Mouse (Mus musculus) myocyte (in vitro differentiated cells): ENCODE results near the gene 5330417C22Rik.

ENCODE experiments used
- CEBPB ChIP-seq: IDR thresholded peaks from 2 replicates; pipeline ENCODE4 v1.6.1; 2011; ENCODE audit warnings: mild to moderate bottlenecking, moderate library complexity; ENCODE audit not compliant: poor library complexity, insufficient read depth, severe bottlenecking
- E2F4 ChIP-seq: IDR thresholded peaks from one replicate; pipeline ENCODE4 v1.6.1; 2011; ENCODE audit warnings: mild to moderate bottlenecking, control low read depth, moderate library complexity; ENCODE audit not compliant: insufficient read depth
- MAX ChIP-seq: IDR thresholded peaks from one replicate; pipeline ENCODE4 v1.6.1; 2011; ENCODE audit warnings: low read depth, mild to moderate bottlenecking, control low read depth
- MYOD1 ChIP-seq, 3 experiments: IDR thresholded peaks; one replicate each; pipeline ENCODE4 v1.6.1; 2011; ENCODE audit warnings: control low read depth in 2 of 3, low read depth in 2 of 3, mild to moderate bottlenecking in 2 of 3, moderate library complexity in 1 of 3; ENCODE audit not compliant: insufficient read length in 2 of 3, control insufficient read depth in 1 of 3
- MYOG ChIP-seq, 3 experiments: IDR thresholded peaks; one replicate each; pipeline ENCODE4 v1.6.1; 2011; ENCODE audit warnings: control low read depth in 2 of 3, low read depth in 2 of 3, mild to moderate bottlenecking in 2 of 3; ENCODE audit not compliant: insufficient read length in 2 of 3, control insufficient read depth in 1 of 3, insufficient read depth in 1 of 3
- POLR2A ChIP-seq: IDR thresholded peaks from one replicate; pipeline ENCODE4 v1.6.1; 2011; ENCODE audit warnings: low read depth, mild to moderate bottlenecking, control low read depth, moderate library complexity; ENCODE audit not compliant: insufficient read length
- POLR2AphosphoS2 ChIP-seq: IDR thresholded peaks from one replicate; pipeline ENCODE4 v1.6.1; 2011; ENCODE audit warnings: low read depth, control low read depth; ENCODE audit not compliant: insufficient read length
- SRF ChIP-seq: IDR thresholded peaks from one replicate; pipeline ENCODE4 v1.6.1; 2011; ENCODE audit warnings: low read depth; ENCODE audit not compliant: control insufficient read depth, insufficient read length
- TCF12 ChIP-seq: IDR thresholded peaks from one replicate; pipeline ENCODE4 v1.6.1; 2011; ENCODE audit warnings: mild to moderate bottlenecking, control low read depth; ENCODE audit not compliant: poor library complexity, insufficient read depth, severe bottlenecking
- TCF3 ChIP-seq: IDR thresholded peaks from one replicate; pipeline ENCODE4 v1.6.1; 2011; ENCODE audit warnings: low read depth, control low read depth; ENCODE audit not compliant: insufficient read length
- USF1 ChIP-seq: IDR thresholded peaks from one replicate; pipeline ENCODE4 v1.6.1; 2011; ENCODE audit warnings: low read depth, mild to moderate bottlenecking, control low read depth, moderate library complexity

DNA sequence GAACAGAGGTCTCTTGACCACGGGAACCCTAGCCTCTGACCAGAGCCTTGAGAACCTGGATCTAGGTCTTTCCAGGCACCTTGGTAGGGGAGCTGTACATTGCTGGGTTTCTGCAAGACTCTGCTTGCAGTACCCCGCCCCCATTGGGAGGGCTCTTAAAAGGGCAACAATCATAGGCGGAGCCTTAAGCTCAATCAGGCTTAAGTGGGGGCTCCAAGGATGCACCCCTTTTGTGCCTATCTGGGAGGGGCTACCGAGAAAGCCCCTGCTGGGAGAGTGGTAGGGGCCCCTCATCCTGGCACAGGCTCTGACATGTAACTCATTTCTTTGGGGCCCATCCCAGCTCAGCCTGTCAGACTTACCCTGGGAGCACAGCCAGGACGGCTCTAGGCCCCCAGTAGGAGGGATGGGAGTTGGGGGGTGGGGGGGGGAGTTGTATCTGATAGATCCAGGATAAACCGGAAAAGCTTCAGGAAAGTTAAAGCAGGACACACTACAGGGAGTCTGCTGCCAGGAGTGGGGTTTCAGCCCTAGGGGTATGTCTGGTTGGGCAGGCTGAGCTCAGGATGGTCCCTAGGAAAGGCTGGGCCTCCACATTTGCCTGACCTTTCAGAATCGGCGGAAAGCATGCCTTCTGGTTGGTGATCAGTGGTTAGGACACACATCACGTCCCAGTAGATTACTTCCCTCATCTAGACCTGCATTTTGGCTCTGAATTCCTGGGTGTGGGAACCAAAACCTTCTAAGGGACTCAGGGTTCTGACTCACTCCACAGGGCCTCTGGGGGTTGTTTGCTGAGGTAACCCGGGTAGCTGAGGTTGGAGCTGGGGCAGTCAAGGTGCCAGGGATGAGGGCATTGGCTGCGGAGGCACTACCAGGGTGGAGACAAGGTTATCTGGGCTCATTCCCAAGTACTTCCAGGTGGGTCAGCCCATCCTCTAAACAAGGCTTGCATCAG lies 112.2 kb downstream of the 5330417C22Rik start:
- TF ChIP-seq MYOG (IDR thresholded peaks at IDR 0.05; ENCODE audit: control insufficient read depth in 1 of 3, insufficient read depth in 1 of 3, insufficient read length in 2 of 3, low read depth in 2 of 3) = no peak
- TF ChIP-seq TCF12 = no peak
- no peak for TF ChIP-seq MAX
- no peak for TF ChIP-seq SRF
- TF ChIP-seq MYOD1 (IDR thresholded peaks at IDR 0.05; ENCODE audit: control insufficient read depth in 1 of 3, insufficient read length in 2 of 3, low read depth in 2 of 3) = no peak
- TF ChIP-seq POLR2A = peak; percentile 30
- TF ChIP-seq E2F4 = no peak
- TF ChIP-seq TCF3 = no peak
- peak; percentile 94 for TF ChIP-seq POLR2AphosphoS2
- TF ChIP-seq USF1 = no peak
- TF ChIP-seq CEBPB = no peak
